Mouse (Mus musculus): ENCODE data around the gene Rmnd5b.
"Not testable (repeated sequence)": the region's sequence is repeated elsewhere in the genome, so short reads cannot be mapped to it uniquely, and the experiment has no call there.

Rmnd5b gene

DNA sequence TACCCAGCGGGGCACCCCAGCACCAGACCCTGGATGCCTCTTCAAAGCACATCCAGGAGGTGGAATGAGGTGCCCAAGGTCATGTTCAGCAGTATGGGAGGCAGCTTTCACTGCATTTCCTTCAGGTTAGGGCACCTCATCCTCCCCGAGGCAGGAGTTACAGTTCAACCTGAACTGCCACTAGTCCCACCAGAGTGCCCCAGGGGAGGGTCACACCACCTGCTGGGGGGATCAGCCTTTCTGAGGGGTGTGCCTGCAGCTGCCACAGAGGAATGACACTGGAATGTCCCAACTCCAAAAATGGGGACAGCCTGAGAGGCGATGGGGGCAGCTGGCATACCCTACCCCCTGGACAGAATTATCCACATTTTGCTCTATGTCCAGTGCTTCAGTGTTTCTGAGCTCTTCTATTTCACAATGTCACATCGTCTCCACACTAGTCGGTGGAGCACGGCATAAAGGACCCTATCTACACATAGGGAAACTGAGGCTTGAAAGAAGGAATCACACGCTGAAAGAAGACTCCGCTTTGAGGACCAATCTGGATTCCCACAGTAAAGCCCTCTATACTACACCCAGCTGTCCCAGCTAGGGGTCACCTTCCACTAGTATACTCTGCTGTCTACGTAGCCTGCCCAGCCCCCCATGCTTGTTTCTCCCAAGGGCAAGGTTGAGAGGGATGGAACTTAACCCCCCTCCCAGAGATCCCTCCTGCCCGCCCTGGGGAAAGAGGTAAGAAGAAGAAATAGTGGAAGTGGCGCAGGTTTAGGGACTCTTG, 13.6 kb upstream of the Rmnd5b start:
- DNase-seq (ENCODE audit: low spot score), result no peak

DNA sequence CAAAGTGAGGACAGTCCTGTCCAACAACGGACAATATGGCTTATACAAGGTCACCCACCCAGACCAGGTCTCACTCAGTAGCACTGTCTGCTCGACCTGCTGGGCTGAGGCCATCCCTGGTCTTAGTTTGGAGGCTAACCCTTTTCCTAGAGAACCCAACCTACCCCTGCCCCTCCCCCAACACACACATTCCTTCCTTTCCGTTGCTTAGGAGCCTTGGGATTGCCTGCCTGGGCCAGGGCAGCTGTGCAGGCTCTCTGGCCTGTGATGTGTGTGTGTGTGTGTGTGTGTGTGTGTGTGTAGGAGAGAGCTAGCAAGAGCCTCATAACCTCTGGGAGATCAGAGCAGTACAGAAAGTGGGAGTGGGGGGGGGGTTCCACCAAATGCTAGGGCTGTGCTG, 12.9 kb upstream of the Rmnd5b start:
- no peak for DNase-seq (ENCODE audit: low spot score)

DNA sequence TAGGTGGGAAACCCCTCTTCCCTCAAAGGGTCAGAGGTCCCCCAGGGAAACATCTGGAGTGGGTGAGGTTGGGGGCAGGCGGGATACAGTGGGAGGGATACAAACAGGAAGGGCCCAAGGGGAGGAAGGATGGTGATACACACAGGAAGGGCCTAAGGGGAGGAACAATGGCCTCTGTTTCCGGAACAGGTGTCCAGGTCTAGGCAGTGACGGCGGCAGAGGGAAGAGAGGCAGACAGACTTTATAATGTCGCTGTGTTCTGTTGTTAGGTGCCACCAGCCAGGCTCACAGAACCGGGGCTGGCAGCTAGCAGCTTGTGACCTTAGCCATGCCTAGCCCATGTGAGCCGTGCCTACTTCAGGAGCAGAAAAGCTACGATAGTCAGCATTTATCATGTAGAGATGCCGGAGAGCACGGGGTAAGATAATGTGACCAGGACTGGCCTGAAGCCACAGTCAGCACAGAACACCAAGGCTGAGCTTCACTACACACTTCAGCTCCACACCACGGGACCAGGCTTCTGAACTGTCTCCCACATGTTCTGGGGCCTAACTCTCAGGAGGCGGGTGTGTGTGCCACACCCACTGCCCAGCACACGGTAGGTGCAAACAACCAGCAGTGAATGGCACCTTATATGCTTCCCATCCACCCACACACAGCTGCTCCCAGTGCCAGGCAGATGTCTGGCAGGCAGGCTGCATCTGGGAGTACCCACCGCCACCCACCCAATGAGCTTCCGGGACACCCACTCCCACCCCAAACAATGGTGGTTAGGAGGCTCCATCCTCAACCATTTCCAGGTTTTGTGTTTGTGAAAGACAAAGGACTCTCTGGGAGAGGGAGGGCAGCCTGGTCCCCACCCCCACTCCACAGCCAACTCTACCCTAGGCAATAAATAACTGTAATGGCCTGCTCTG, 11.3 kb upstream of the Rmnd5b start:
- DNase-seq (ENCODE audit: low spot score), result no peak

DNA sequence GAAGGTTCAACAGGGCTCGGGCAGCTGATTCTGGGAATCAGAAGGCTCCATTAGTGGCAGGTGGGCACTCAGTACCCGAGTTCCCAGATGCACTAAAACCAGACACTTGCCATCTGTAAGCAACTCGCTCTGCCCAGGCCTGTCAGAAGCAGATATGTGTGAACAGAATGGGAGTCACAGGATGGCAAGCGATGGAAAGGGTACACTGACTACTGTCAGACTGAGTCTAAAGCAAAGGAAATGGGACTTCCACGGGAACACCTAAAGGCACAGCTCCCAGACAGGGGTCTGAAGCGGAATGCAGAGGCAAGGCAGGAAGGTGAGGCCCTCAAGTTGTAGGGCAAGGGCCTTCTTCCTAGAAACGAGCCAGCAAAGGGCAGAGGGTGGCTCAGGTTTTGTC, 10.5 kb upstream of the Rmnd5b start:
- no peak for DNase-seq (ENCODE audit: low spot score)

DNA sequence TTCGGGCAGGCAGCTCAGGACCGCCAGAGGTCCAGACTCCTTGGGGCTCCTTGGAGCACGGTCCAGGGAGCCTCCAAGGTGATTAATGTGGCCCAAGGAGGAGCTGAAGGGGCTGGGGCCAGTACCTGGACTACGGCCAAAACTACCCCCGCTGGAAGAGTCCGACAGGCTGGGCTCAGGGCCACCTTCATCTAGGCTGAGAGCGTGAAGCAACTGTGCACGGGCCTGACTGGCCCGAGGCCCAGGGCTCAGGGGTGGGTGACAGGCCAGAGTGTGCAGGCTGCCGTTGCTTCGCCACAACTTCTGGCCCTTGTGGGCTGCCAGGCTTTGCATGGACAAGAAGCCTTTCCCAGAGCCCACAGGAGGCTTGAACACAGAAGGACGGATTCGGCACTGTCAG, 9.6 kb upstream of the Rmnd5b start:
- DNase-seq (ENCODE audit: low spot score), result no peak

DNA sequence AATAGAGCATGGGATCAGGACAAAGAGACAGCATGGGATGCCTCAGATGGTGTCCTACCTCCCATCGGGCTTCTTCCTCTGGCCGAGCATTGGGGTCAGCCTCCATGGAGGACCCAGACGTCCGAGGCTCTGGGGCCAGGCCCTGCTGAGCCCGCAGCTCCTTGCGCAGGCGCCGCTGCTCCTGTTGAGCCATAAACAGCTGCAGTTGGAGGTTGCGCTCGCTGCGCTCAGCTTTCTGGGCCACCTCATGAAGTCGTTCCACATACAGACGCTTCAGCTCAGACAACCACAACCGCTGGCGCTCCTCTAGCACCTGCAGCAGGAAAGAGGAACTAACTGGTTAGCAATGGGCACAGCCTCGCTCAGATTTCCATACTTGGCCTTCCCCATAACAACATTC, 8.5 kb upstream of the Rmnd5b start:
- no peak for DNase-seq (ENCODE audit: low spot score)

DNA sequence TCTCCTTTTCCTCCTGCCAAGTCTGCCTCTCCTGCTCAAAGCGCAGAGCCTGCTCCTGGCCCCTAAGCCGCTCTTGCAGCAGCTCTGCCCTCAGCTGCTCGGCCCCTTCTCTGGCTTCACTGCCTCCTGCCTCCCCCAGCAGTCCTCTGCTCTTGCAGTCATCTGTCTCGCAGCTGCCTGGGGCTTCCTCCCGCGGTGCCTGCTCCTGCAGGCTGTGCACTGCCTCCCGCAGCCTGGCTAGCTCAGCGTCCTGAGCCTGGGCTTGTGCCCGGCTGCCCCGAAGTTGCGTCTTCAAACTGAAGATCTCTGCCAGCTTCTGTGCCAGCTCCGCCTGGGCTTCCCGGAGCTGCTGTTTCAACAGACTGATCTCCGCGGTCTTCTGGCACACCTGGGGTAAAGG, 8.1 kb upstream of the Rmnd5b start:
- no peak for DNase-seq (ENCODE audit: low spot score)

DNA sequence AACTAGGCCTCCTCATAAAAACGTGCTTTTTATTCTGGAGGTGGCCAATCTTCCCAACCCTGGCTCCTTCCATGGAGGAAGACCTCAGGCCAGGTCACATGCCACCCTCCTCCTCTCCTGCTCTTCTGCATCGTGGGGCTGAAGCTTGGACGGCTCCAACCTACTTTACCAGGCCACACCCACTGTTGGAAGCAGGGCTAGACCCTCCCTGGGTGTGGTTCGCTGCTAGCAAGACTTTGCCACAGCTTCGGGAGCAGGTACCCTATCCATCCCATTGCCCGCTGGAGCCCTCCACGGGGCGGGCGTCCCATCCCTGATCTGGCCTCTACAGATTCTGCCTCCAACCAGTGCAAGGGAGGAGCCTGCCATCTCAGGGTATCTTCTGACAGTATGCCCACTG, 7.5 kb upstream of the Rmnd5b start:
- DNase-seq (ENCODE audit: low spot score), result no peak

DNA sequence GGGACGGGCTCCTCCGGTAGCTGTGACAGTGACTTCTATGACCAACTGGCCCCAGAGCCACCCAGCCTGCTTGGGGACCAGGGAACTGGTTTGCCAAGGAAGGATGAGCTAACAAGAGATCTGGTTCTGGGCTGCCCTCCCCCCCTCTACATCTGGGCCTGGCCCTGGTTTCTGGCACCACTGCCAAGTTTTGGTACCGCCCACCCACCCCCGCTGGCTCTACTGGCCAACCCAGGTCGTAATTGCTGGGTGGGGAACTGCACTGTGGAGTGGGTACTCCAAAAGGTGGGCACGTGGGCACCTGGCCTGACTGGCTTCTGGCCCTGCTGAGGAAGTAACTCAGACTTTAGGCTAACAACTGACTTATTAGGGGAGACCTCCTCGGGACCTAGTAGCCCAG, 5.1 kb upstream of the Rmnd5b start:
- DNase-seq (ENCODE audit: low spot score), result no peak

DNA sequence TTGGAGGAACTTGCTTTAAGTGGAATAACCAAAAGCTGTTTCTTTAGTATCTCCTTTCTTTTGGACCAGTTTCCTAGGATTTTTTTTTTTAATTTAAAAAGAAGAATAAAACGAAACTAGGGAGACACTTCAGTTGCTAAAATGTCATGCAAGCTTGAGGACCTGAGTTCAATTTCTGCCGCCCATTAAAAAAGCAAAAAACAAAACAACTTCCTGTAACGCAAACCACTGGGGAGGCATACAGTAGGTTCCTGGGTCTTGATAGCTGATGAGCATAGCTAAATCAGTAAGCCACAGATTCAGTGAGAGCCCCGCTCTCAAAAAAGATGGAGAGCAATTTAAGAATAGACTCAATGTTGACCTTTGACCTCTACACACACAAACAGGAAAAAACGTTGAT, 2.8 kb upstream of the Rmnd5b start:
- no peak for DNase-seq (ENCODE audit: low spot score)

DNA sequence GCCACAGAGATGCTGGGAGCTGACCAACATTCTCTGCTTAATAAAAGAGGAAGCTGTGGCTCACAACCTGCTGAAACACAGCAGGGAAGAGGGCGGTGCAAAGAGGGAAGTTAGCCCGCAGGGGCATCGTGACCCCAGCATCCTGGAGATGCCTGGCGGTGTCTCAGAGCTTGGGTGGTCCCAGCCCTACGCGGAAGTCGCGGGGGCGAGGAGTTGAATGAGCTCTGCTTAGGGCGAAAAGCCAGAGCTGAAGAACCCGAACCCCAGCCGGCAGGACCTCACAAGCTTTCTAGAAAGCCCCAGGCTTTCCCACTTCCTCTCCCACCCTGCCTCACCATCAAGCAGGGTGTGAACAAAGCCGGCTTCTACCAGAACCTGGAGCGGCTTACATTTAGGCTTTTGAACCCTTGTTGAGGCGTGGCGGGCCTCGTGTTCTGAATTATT, 2.3 kb upstream of the Rmnd5b start:
- DNase-seq (ENCODE audit: low spot score), result no peak

DNA sequence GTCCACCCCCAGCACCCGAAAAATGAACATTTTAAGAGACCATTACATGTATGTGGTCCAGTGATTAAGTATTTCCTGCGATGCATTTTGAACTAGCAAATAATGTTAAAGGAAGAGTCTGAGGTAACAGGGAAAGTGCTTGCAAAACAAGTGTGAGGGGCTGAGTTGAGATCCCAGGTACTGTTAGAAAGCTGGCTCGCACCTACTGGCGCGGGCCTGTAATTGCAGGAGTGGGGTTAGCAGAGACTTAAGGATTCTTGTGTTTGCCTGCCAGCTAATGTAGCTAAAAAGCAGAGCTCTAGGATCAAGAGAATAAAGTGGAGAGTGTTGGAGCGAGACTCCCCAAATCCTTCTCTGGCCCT, 608 bp upstream of the Rmnd5b start:
- peak; percentile 62 for DNase-seq (ENCODE audit: low spot score)

DNA sequence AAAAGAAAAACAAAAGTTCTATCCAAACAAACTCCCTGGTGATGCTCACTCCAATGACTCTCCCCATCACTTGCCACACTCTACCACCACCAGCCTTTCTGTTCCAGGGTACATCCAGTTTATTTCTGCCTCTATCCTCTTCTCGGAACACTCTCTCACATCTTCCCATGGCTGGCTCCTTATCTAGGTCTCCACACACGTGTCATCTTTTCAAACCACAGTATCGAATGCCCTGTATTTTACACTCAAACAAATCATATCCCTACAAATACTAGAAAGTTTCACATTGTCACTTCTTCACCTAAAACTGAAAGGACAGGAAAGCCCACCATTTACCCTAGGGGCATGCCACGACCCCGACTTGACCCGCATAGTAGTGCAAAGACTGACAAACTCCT, 570 bp downstream of the Rmnd5b start:
- DNase-seq (ENCODE audit: low spot score), result no peak

DNA sequence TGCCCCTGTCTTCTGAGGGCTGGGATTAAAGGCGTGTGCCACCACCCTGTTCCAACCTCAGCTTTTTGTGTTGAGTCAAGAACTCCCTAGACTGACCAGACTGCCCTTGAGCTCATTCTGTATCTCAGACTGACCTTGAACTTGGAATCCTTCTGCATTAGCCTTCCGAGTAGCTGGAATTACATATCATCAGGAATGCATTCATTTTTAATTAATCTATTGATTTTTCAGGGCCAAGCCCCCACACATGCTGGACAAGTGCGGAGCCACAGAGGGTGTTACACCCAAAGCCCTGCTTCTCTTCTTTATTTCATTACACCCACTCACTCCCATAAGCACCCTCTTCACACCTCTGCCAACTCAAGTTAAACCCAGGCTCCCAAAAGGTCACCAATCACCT, 2.0 kb downstream of the Rmnd5b start:
- no peak for DNase-seq (ENCODE audit: low spot score)

DNA sequence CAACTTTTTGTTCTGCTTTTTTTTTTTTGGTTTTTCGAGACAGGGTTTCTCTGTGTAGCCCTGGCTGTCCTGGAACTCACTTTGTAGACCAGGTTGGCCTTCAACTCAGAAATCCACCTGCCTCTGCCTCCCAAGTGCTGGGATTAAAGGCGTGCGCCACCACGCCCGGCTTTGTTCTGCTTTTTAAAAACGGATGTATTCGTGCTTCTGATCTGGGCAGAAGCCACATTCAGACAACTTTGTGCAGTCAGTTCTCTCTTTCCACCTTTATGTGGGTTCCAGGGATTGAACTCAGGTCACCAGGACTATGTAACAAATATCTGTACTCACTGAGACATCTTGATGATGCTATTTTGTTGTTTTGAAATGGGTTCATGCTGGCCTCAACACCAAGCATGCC, 2.5 kb downstream of the Rmnd5b start:
- not testable (repeated sequence) for DNase-seq (ENCODE audit: low spot score)

DNA sequence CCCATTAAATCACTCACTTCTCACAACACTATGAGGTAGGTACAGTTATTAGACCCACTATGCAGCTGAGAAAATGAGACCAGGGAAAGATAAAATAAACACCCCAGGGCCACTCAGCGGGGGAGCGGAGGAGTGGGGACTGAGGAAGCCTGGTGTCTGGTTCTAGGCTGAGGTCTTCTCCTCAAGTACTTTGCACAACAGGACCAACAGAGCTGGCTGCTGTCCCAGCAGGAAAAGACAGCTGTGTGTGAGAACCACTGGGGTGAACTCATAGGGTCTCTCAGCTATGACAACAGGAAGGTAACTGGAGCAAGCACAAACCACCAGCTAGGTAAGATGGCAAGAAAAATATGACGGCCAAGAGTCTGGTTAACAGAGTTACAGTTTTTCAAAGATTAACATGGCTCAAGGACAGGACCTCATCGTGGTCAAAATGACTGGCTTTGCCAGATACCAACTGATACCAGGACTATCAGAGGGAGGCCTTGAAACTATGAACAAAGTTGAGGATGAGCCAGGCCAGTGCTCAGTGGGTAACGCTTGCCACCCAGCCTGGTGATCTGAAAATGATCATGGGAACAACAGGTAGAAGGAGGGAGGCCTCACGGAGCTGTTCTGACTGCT, 3.5 kb downstream of the Rmnd5b start:
- no peak for DNase-seq (ENCODE audit: low spot score)

DNA sequence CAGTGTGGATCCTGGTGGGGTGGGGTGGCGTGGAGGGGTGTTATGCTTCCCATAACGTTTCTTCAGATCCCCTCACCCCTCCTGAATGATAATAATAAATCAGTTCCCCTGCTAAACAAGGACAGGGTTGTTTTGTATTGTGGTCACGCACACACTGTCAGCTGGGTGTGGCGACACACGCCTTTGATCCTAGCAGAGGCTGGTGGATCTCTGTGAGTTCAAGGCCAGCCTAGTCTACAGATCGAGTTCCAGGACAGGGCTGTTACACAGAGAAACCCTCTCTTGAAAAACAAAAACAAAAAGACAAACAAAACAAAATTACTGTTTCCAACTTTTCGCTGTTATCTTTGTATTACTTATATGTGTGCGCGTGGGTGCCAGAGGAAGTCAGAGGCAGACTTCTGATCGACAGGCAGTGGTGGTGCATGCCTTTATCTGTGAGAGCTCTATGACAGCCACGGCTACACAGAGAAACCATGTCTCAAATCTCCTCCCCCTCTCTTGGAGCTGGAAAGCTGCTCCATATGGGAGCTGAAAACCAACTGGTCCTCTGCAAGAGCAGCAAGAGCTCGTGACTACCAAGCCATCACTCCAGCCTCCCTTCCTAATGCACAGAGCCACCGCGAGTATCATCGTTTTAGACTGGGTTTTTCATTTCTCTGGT, 5.9 kb downstream of the Rmnd5b start:
- no peak for DNase-seq (ENCODE audit: low spot score)

DNA sequence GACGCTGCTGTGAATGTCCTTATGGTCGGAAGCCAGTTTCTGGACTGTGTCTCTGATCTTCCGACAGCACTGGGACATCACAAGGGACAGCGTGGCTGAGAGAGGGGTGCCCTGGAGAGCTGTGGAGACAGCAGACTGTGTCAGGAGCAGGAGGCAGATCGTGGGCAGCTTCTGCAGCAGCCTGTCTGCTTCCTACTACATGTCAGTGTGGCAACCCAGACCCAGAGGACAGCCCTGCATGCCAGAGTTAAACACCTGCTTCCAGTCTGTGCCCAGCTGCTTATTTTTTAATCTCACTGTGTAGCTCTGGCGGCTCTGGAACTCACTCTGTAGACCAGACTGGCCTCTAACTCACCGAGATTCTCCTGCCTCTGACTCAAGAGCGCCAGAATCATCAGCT, 7.8 kb downstream of the Rmnd5b start:
- DNase-seq (ENCODE audit: low spot score), result no peak

DNA sequence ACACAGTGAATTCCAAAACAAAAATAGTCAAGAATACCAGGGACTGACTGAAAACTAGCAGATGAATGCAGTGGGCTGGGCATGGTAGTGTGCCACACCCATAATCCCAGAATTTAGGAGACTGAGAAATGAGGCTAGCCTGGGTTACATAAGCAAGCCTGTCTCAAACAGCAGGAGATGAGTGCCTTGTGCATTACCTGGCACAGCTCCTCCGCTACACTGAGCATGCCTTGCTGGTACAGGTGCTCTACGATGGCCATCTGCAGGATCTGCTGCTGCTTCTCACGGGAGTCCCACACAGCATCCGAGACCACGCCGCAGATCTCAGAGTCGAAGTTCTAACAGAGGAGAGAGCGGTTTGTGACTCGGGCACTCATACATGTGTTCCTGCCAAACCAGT, 8.3 kb downstream of the Rmnd5b start:
- no peak for DNase-seq (ENCODE audit: low spot score)

DNA sequence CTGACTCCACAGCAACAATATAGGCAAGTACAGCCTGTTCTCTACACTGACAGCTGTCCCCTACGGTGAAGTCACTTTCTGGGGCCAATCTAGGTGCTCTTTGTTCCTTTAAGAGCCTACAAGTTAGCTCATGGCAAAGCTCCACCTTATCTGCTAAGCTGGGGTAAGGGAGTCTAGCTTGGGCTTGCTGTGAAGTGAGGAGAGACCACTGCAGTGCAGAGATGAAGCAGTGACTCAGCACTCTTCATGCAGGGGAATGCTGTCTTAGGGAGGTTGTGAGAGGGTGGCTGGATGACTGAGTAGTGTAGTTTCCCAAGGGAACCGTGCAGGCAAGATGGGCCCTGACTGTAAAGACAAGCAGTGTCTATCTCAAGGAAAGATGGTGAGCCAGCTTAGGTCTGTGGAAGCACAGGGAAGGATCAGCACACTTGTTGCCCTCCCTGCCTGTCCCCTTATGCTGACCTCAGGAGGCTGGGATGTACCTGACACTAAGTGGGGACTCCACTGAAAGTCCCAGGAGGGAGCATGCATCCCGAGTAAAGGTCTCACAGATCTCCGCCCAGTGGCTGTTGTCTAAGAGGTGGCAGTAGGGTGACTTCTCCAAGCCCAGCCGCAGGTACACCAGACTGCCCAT, 10.4 kb downstream of the Rmnd5b start:
- no peak for DNase-seq (ENCODE audit: low spot score)

DNA sequence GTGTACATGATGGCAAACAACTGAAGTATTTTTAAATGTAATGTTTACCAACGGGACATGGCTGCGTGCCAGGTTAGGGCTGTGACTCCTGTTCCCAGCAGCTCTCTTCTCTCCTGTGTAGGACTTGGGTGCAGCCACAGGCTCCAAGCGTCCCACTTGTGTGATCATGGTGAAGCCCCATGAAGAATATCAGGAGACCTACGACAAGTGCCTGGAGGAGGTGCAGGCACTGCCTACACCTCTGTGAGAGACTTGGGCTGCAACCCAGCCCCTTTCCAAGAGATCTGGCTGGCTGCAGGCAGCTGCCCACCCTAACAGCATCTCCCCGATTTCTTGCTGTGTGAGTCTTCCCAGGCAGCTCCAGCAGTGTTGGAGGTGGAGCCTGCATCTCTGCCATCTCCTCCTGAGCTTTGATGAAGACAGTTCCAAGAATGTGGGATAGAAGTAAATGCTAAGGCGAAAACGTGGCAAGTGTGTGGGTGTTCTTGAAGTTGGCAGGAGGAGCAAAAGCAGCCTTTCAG, 12.7 kb downstream of the Rmnd5b start:
- no peak for DNase-seq (ENCODE audit: low spot score)

DNA sequence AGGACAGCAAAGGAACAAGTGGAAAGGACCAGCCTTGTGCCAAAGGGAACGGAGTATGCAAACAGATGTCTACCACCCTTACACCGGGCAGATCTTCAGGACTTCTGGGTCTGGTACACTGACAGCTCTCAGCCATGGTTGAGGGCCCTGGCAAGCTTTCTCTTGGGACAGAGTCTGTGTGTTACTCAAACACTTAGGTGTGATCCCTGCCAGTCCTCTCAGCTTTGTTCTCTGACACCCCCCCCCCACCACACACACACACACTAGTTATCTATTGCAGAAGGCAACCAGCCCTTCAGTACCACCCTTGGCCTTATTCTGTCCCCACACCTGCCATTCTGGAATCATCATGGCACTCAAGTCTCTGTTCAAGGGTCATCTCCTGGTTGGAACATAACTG, 13.9 kb downstream of the Rmnd5b start:
- no peak for DNase-seq (ENCODE audit: low spot score)
